Mouse (Mus musculus) T-cell, adult 2 months (primary cell): ENCODE data around the gene Saa2.
"Not testable (repeated sequence)": the region's sequence is repeated elsewhere in the genome, so short reads cannot be mapped to it uniquely, and the experiment has no call there.

Source experiments
- DNase-seq: peaks from one replicate; pipeline ENCODE4 v3.0.0; 2022; ENCODE audit warnings: low spot score

Gene Saa2

DNA sequence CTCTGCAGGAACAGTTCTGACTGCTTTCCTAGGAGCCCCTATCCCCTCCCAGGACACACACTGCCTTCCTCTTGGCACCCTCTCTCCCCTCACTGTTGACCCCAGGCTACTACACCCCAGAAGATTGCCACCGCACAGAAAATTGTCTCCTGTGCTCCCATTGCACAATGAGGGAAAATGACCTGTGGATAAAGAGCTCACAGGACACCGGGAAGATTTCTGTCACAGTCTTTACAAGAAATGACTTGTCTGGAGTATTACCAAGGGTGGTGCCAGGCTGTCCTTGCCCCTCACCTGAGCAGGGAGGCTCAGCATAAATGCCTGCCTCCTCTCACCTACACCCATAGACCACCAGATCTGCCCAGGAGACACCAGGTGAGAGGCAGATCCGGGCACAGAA lies at the start of gene Saa2:
Gene Saa2, plus strand, starts transcription at position 301 of the 400 bp plus-strand sequence.
- no peak for DNase-seq

DNA sequence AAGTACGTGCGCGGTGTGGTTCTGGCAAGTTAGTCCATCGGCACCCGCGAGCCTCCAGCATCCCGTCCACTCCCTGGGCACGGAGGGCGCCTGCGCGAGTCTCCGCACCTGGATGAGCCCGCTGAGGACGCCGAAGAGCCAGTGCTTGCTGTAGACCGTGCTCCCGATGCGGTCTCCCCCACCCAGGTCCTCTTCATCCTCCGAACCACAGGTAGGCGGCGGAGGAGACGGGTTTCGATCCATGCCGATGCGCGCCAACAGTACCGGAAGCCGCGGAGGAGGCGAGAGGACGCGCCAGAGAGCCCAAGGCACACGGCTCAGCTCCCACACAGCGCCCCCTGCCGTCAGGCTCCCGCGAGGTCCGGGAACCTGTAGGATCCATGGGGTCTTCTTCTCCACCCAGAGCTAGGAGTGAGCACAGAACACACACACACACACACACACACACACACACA lies 41.2 kb upstream of the Saa2 start, which contains the start of gene Saal1:
Gene Saal1, minus strand, starts transcription at position 291 of the 455 bp plus-strand sequence.
- peak; percentile 89 for DNase-seq

DNA sequence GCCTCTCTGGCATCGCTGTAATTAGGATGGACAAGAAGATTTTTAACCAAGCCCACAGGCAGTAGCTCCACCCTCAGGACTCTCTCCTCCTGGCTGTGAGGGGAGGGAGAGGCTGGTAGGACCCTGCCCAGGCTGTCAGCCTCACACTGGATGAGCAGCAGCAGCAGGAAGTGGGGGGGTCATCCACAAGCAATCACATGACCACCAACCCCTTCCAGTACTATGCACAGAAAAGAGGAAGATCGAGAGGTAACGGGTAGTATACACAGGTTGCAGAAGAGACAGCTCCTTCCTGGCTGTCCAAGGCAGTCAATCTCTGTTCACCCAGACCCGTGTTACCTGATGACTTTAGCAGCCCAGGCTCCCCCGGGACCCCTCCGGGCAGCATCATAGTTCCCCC lies 39.3 kb upstream of the Saa2 start:
- no peak for DNase-seq

DNA sequence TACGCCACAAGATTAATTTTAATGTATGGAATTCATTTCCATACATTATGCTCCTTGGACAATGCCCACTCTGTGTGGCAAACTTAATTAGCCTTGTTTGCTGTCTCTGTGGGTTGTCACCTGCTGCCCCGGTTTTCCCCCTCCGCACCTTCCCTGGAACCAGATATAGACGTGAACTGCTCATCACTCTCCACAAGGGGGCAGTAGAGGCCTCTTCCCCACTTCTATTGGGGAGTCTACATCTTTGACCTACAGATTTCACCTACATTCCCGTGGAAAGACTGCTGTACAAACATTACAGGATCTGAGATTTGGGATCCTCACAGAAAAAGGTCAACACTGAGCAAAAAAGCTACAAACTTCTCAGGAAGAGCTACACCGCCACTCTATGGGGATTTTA lies 37.1 kb upstream of the Saa2 start:
- peak; percentile 62 for DNase-seq

DNA sequence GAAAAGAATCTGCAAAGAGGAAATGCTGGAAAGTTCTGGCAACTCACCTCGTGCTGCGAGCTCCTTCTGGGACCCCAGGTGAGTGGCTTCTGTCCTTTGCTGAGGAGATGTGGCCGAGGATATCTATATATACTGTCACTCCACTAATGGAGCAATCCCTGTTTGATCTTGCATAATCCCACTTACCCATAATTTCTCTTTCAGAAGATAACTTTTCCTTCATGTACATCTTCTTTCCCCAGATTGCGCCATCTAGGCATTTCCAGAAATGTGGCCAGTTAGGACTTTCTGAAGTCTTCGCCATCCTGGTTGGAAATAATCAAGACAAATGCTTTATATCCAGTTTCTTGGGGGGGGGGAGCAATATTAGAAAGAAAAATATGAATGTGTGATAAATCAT lies 36.0 kb upstream of the Saa2 start, which contains the start of gene Saa3:
Gene Saa3, minus strand, starts transcription at position 101 of the 400 bp plus-strand sequence.
- no peak for DNase-seq

DNA sequence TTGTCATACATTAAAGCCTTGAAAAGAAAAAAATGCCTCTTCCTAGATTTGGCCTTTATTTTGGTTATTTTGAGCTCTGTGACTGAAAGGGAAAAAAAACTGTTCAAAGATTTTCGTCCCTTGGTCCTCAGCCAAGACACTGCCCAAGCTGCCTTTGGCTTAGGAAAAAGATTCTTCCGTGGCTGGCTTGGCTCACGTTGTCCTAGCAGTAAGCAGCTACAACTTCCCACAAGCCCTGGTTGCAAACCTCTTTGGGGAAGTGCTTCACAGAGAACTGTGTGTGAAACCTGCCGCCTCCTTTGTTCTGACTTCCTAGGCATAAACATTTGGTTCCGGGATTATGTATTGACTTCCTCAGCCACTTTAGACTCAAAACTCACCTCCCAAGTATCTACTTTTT lies 34.7 kb upstream of the Saa2 start:
- DNase-seq, result no peak

DNA sequence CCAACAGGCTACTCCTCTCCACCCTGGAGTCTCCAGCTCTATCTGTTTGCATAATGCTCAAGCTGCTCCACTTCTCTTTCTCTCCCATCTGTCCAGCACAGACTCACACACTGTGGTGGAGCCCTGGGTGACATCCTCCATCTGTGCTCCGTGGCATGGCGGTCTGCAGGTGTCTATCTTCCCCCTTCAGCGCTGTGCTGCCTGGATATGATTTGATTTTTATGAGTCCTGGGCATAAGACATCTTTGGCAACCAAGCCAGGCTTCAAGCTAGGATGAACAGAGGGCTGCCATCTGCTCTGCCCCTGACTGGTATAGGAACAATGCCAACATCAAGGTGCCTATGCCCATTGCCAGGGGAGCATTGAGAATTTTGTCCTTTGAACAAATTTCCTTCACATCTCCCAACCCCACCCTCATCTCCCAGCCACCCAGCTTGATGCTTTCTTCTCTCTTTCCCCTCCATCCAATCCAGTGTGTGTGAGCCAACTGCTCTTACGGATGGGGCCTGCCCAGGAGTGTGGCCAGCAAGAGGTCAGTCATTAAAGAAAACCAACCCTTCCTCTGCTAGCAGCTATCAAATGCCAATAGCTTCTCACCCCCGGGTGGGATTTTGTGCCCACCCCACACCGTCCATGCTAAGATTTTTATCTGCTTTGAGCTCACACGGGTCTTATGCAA lies 32.9 kb upstream of the Saa2 start:
- no peak for DNase-seq

DNA sequence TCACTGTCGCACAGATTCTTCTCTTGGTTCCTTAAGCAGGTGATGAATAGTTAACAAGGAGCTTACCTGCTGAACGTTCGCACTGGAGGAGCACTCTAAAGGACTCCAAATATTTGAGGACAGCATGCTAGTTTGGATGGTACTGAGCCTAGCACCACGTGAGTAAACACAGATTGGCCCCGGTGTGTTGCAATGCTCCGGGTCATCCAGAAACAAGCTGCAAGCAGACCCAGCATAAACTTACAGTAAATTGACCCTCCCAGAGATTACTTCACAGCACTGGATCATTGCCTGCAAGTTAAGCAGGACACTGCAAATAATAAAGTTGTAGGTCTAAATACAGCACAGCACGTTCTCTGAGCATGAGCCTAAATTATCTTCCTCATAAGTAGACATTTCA lies 32.1 kb upstream of the Saa2 start:
- DNase-seq, result no peak

DNA sequence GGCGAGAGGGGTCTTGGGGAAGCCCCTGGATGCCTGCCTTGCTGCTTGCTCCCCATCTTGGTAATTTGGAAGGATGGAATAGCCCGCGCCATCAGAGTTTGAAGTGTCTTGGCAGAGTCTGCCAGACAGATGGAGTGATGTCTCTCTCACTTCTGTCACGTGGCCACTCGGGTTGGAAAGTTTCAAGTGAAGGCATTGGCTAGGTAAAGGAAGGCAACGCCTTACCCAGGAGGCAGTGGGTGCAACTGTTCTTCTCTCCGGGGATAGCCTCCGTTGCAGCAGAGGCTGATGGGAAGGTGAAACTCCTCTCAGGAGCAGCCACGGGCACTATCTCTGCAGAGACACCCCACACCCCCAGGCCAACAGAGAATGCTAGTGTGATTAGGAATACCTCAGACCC lies 31.1 kb upstream of the Saa2 start:
- DNase-seq, result no peak

DNA sequence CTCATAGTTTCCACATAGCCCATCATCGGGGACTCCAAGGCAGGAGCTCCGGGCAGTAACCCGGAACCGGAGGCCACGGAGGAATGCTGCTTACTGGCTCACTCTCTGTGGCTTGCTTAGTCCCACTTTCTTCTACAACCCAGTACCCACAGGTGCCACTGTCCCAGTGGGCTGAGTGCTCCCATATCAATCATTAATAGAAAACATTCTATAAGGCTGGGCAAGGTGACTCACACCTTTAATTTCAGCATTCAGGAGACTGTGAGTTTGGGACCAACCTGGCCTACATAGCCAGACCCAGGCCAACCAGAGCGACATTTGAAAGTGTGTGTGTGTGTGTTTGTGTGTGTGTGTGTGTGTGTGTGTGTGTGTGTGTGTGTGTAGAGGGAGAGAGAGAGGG lies 28.2 kb upstream of the Saa2 start:
- no peak for DNase-seq

DNA sequence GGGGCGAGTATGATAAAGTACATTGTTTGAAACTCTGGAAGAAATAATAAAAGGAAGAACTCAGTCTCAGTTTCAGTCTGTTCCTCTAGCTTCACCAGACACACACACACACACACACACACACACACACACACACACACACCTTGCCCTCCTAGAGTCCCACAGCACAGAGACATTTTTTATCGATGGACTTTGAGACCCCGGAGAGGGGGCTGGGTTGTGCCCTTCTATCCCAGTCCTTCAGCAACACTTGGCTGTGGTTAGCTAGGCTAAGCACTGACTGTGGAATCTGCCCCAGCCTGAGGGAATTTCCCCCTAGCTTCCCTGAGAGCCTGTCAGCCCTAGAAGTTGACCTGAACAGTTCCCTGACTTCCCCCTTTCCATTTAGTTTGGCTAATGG lies 27.7 kb upstream of the Saa2 start:
- DNase-seq, result no peak

DNA sequence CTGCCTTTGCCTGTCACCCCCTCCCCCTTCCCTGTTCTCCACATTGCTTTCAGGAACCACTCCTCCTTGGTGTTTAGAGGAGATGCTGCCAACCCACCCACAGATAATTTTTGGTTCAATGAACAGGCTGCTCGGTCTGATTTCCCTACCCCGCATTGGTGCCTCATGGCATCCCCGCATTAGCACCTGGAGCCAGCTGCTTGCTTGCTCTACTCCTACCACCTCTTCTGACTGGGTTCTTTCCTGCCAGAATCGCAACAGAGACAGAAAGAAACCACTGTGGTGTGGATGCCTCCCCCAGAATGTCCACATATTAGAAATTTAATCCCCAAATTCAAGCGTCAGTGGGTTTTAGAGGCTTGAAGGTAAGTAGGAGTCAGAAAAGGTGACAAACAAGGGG lies 27.2 kb upstream of the Saa2 start:
- DNase-seq, result no peak

DNA sequence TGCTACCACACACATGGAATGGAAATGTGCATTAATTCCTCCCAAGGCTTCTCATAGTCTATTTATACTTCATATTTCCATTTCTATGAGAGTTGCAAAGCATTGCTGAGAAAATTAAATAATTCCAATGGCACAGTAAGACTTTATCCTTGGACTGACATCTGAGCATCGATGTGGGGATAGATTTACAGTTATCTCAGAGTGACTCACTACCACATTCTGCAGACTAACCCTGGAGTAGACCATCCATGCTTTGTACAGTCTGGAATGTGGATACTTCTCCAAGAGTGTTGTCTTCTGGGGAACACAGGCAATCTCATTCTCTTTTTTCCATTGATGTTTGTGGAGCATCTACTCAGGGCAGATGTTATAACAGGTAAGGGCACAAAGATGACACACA lies 24.0 kb upstream of the Saa2 start:
- no peak for DNase-seq

DNA sequence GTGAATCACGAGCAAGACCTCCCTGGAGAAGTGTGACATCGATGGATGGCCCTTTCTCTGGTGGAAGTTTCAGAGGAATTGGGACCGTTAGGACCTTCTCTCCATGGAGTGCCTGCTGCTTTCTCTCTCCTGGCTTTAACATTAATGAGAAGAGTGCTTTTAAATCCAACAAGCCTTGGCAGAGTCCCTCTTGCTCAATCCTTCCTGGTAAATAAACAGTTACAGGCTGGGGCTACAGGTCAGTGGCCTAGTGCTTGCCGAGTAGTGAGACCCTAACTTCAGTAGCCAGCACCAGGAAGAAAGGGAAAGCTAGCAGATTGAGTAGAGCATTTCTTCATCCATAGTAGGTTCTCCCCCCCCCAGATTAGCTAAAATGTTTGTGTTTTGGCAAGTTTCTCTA lies 19.1 kb upstream of the Saa2 start, which contains the start of gene Saa4:
Gene Saa4, minus strand, starts transcription at position 146 of the 400 bp plus-strand sequence.
- DNase-seq, result no peak

DNA sequence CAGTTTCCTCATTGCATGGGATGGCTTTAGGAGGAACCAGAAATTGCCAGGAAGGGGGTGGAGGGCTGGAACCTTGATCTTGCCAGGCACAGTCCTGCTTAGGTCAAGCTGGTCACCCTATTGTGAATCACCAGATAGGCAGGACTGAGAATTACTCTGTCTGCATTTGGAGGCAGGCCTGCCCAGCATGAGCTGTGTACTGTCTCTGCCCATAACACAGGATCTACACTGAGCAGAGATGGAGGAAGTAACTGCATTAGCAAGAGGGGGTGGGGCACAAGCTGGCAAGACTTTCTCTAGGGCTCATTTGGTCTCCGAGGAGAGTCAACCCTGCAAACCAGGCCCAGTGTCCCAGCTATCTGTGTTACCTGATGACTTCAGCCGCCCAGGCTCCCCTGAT lies 16.6 kb upstream of the Saa2 start:
- DNase-seq, result no peak

DNA sequence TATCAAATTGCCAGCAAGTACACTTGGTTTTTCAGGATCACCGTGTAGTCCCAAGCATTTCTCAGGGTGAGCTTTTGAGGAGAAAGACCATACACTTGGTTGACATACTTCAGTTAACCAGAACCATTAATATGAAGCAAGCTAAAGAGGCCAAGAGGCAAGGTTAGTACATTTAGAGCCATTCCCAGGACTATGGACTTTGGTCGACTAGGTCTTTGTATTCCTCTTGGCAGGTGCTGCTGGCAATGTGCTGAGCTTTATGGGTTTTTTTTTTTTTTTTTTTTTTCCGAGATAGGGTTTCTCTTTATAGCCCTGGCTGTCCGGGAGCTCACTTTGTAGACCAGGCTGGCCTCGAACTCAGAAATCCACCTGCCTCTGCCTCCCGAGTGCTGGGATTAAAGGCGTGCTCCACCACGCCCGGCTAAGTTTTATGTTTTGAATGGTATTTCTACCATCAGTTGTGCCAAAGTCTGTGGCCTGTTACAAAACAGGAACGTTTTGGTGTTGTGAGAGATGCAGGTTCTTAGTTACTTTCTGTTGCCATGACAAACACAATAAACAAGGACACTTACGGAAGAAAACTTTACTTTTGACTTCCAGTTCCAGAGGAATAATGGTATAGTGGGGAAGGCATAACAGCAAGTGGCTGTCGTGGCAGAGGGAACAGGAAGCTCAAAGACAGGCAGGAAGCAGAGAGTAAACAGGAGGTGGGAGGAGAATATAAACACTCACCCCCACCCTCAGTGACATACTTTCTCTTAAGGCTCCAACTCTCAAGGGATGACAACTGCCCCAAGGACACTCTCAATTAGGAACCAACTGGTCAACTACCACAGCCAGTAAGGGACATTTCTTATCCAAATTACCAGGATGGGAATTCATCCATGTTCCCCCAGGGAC lies 12.8 kb upstream of the Saa2 start:
- DNase-seq, result no peak

DNA sequence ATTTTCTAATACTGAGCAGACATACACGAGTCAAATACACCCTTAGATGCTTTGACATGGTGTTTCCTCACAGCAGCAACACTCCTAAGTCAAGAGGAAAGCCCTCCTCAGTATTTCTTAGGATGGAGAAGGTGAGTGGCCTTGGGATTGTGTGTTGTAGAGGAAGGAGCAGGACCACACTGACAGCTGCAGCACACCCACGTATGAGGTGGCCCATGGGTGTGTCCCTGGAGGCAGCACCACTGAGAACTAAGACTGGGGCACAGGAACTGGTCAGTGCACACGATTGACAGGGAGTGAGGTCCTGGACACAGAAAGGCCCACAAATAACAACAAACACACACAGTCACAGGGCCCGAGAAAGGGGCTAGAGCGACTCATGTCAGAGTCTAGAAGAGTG lies 11.5 kb upstream of the Saa2 start:
- not testable (repeated sequence) for DNase-seq

DNA sequence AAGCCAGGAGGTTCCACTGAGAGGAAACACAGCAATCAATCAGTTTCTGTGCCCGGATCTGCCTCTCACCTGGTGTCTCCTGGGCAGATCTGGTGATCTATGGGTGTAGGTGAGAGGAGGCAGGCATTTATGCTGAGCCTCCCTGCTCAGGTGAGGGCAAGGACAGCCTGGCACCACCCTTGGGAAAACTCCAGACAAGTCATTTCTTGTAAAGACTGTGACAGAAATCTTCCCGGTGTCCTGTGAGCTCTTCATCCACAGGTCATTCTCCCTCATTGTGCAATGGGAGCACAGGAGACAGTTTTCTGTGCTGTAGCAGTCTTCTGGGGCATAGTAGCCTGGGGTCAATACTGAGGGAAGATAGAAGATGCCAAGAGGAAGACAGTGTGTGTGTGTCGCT lies 8.7 kb upstream of the Saa2 start, which contains the start of gene Saa1:
Gene Saa1, minus strand, starts transcription at position 101 of the 400 bp plus-strand sequence.
- DNase-seq, result not testable (repeated sequence)

DNA sequence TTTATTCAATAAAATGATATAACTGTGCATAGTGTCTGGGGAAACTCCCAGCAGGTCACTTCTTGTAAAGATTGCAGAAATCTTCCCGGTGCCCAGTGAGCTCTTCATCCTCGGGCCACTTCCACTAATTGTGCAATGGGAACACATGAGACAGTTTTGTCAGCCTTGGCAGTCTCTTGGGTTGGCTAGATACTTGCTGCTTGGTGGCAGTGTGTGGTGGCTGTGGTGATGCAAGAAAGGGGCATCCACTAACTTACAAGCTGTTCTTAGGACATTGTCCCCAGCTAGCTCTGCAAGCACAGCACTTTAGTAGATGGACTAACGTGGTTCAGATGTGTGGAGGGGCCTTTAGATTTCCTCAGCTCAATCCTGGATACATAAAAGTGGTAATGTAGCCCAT lies 5.8 kb upstream of the Saa2 start:
- no peak for DNase-seq

DNA sequence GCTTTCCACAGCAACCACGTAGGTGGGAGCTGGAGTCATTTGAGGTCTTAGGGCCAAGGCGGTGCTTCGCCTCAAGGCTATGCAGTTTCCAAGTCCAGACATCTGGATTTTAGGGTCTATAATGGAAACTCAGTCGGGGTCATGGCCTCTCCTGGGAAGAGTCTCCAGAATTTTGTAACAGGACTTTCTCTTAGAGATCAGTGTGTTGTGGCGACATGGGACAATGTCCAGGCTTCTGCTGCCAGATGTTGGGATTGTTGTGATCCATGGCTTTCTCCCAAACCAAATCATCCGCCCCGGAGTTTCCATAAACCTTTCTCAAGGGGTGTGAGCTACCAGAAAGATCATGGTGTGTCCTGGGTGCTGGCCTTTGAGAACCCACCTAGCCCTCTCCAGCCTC lies 5.2 kb upstream of the Saa2 start:
- no peak for DNase-seq

DNA sequence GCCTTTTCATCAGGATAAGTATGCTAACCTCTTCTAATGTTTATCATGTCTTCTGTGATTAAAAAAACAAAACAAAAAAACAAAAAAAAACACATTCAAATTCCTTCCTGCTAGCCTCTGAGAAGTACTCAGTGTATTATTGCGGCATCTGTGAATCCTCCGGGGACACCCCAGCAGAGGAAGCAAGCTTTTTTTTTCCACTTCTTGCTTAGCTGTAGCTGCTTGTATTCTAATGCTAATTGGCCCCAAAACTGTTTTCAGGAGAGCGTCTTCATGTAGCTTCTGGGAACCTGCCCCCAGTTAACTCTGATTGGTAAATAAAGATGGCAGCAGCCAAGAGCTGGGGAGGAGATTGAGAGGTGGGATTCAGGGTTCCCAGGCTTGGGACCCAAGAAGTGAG lies 3.1 kb upstream of the Saa2 start:
- no peak for DNase-seq

DNA sequence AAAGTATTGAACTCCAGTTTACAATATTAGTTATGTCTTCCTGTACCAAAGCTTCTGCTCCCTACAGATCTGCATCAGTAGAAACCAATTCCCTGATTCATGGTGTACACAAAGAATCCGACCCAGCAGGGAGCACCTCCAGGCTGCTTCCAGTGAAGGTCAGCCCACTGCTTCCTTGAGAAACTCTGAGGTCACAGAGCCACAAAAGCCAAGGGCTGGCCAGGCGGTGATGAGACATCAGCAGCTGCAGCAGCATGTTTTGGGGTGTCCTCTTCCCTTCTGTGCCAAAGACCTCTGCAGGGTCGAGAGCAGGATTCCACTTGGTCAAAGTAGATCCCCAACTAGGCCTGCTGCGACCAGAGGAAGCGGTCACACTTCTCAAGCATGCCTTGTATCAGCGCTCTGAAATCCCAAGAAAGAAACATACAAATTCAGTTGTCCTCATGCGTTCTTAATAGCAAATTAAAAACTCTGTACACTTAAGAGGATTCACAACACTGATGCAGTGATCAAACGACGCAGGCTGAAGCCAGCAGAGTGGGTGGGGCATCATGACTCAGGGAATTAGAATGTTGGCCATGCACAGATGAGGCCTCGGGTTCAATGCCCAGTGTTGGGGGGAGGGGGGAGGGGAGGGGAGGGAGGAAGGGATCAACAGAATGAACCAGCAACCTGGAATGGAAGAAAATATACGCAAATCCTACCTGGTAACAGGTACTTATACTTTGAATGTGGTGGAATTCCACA lies 9.6 kb downstream of the Saa2 start:
- DNase-seq, result no peak
